Mouse (Mus musculus): ENCODE data around the gene Tacc3. TPM values are rescaled to one million over a fixed set of nuclear protein-coding genes. Genes with fewer than 3 reads are reported as not detected.
A peak's percentile ranks its signal among the peaks of the same experiment; 100 is the strongest.

Tacc3 gene
- polyA plus RNA-seq, 1 experiment from 2014 or later, result 265 TPM

DNA sequence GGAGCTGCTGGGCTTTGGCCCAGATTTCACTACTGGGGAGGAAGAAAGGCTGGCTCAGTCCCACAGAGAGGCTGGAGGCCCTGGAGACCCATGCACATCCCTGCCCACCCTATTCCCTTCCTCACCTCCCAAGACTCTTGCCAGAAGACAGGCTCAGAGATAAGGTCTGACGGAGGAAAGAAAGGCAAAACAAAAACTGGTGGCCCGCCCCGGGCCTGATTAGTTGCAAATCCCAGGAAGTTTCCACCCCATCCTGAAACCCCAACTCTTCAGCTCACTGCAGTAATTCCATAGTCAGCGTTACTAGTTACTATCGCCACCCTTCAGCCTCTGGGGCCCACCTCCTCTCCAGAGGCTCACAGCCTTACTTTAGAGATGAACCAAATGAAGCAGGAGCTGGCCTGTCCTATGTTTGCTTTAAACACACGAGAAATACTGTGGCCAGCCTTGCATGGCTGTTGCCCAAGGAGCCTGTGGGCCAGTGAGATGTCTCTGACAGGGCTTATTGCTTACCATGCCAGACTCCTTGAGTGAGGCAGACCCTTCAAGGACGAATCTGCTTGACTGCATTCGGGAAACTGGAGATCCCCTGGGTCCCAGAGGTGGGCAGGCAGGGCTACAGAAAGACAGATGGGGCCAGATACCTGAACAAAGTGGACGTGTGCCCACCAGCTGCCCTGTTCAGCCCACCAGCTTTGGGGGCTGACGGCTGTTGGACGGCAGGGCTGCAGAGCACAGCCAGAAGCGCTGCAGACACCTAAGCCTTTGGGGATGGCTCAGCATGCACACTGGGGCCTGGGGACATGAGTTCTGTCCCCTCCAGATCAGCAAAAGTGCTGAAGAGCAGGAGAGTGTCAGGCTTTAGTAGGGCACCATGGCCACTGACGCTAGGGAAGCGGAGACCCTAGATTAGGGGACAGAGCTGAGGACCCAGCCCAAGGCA lies 30.6 kb downstream of the Tacc3 start:
- ATAC-seq (ENCODE audit: low FRiP score), result no peak
- H3K27ac ChIP-seq, result peak overlapping the region; percentile 93
- no peaks in the 10 kb centered on the region for H3K9me3 ChIP-seq
- no peaks in the 10 kb centered on the region for H3K36me3 ChIP-seq (replicated peaks)
- peaks cover 62% of the 10 kb centered on the region for H3K4me1 ChIP-seq
- H3K4me2 ChIP-seq, result peak overlapping the region; percentile 42
- WGBS, result 44% methylated on average over 14 of the region's 14 CpGs
- peaks cover 75% of the 10 kb centered on the region for H3K27me3 ChIP-seq
- peak overlapping the region; percentile 45 for H3K9ac ChIP-seq
- H3K4me3 ChIP-seq (replicated peaks), result no peak overlapping the region

- Histone ChIP-seq H3K4me1 (peaks cover 61% of the 10 kb centered on the region), H3K36me3 (replicated peaks) (no peaks in the 10 kb centered on the region), H3K4me2 (peak overlapping the region; percentile 42), H3K27me3 (peaks cover 83% of the 10 kb centered on the region), H3K9me3 (no peaks in the 10 kb centered on the region), H3K9ac (peak overlapping the region; percentile 36), H3K27ac (peak overlapping the region; percentile 93), H3K4me3 (replicated peaks) (peak overlapping the region; percentile 11)
- ATAC-seq (ENCODE audit: low FRiP score), result peak; percentile 90
- 9% methylated on average over 20 of the region's 20 CpGs for WGBS
These were observed 31.4 kb downstream of the Tacc3 start for GRCm38 (mm10) chr5:33689221-33689844.

DNA sequence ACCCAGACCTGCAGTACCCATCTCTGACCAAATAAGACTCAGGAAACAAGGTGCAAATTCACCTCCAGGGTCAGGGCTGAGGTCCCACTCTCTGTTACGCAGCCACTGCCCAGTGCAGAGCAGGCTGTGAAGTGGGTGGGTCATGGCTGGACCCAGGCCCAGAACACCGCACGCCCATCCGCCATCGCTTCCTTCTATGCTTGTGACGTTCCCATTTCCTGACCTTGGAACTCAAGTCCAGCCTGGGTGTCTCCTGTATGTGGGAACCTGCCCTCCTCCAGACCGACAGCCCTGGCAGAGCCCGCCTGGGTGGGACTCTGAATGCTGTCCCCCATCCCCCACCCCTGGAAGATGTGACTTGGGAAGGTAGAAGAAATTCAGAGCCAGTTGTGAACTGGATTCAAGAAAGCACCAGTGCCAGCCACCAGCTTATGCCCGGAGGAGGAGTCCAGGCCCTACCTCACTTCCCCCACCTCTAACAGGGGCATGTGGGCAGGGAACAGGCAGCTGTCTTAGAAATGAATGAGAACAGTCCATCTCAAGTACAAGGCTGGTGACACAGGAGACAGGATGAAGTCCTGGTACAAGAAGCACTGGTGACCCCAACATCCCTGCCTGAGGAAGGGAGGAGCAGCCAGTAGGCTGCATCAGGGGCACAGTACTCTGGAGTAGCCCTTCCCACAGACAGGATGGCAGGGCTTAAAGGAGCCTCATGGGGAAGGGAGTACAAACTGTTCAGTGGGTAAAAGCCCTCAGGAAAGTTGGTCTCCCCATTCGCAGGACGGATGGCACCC lies 32.1 kb downstream of the Tacc3 start:
- no peak for ATAC-seq (ENCODE audit: low FRiP score)
- Histone ChIP-seq H3K4me2 (peak overlapping the region; percentile 42), H3K9me3 (no peaks in the 10 kb centered on the region), H3K27ac (peak overlapping the region; percentile 93), H3K27me3 (peaks cover 87% of the 10 kb centered on the region), H3K4me3 (replicated peaks) (0 out of 2 replicates have a peak overlapping the region, but pooled peaks have one; percentile 11), H3K36me3 (replicated peaks) (no peaks in the 10 kb centered on the region), H3K9ac (peak overlapping the region; percentile 36; the same call in 1 of the 2 replicates), H3K4me1 (peaks cover 67% of the 10 kb centered on the region)
- WGBS, result 66% methylated on average over 11 of the region's 11 CpGs

- Histone ChIP-seq H3K4me1 (peaks cover 90% of the 10 kb centered on the region), H3K36me3 (replicated peaks) (no peaks in the 10 kb centered on the region), H3K4me2 (peak overlapping the region; percentile 32), H3K4me3 (replicated peaks) (no peak overlapping the region), H3K27me3 (peaks cover 79% of the 10 kb centered on the region), H3K27ac (peak overlapping the region; percentile 84), H3K9me3 (no peaks in the 10 kb centered on the region), H3K9ac (peak overlapping the region; percentile 17)
- WGBS, result under 1% methylated on average over 24 of the region's 24 CpGs
- no peak for ATAC-seq (ENCODE audit: low FRiP score)
These were observed 34.5 kb downstream of the Tacc3 start for GRCm38 (mm10) chr5:33692393-33692792.

DNA sequence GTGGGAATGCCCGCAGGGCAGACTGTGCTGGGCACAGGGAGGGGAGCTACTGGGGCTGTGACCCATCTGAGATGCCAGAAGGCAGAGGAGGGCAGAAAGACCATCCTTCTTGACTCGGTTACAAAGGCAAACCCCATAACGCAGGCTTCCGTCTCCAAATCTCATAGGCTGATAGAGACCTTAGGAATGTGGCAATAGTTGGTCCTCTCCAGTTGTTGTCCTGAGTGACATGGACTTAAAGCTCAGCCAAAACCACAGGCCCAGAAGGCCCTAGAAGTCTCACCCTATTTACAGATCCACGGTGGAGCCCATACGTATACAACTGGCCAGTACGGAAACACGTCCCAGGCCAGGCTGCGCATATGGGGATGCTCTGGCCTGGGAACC lies 36.5 kb downstream of the Tacc3 start:
- Histone ChIP-seq H3K27ac (peak overlapping the region; percentile 96), H3K36me3 (replicated peaks) (no peaks in the 10 kb centered on the region), H3K27me3 (peaks cover 80% of the 10 kb centered on the region), H3K9ac (0 out of 2 replicates have a peak overlapping the region, but pooled peaks have one; percentile 51), H3K4me1 (peaks cover 92% of the 10 kb centered on the region), H3K9me3 (no peaks in the 10 kb centered on the region), H3K4me2 (peak overlapping the region; percentile 68), H3K4me3 (replicated peaks) (peak overlapping the region; percentile 46; the same call in 1 of the 2 replicates)
- 23% methylated on average over 9 of the region's 9 CpGs for WGBS
- no peak for ATAC-seq (ENCODE audit: low FRiP score)

- ATAC-seq (ENCODE audit: low FRiP score), result peak; percentile 85
- Histone ChIP-seq H3K4me1 (peaks cover 92% of the 10 kb centered on the region), H3K9ac (peak overlapping the region; percentile 51), H3K27me3 (peaks cover 81% of the 10 kb centered on the region), H3K4me3 (replicated peaks) (peak overlapping the region; percentile 46), H3K9me3 (no peaks in the 10 kb centered on the region), H3K27ac (peak overlapping the region; percentile 96), H3K36me3 (replicated peaks) (no peaks in the 10 kb centered on the region), H3K4me2 (peak overlapping the region; percentile 68)
- WGBS, result under 1% methylated on average over 70 of the region's 71 CpGs
These were observed 37.2 kb downstream of the Tacc3 start for GRCm38 (mm10) chr5:33694848-33695717.

DNA sequence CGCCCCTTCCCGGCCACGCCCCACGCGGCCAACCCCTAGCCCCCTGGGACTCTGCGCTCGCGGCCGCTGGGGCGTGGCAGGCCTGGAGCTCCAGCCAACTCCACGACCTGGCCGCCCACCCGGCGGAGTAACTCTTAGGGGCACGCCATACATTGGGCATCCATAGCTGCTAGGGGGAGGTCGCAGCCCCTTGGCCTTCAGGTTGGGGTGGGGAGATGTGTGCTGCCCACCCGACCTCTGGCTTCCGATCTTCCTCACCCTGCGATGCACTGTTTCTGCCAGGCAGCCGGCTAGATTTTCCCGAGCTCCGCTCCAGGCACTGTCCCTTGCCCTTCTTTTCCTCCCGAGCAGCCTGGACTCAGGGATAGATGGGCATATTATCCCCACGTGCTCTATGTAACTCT lies 37.8 kb downstream of the Tacc3 start:
- H3K27me3 ChIP-seq, result peaks cover 81% of the 10 kb centered on the region
- no peak for ATAC-seq (ENCODE audit: low FRiP score)
- peaks cover 92% of the 10 kb centered on the region for H3K4me1 ChIP-seq
- H3K9me3 ChIP-seq, result no peaks in the 10 kb centered on the region
- H3K4me2 ChIP-seq, result peak overlapping the region; percentile 68
- no peaks in the 10 kb centered on the region for H3K36me3 ChIP-seq (replicated peaks)
- peak overlapping the region; percentile 46 for H3K4me3 ChIP-seq (replicated peaks)
- H3K9ac ChIP-seq, result peak overlapping the region; percentile 51
- 1% methylated on average over 24 of the region's 24 CpGs for WGBS
- peak overlapping the region; percentile 96 for H3K27ac ChIP-seq

- no peak for ATAC-seq (ENCODE audit: low FRiP score)
- Histone ChIP-seq H3K27me3 (peaks cover 84% of the 10 kb centered on the region), H3K36me3 (replicated peaks) (no peaks in the 10 kb centered on the region), H3K4me2 (peak overlapping the region; percentile 68; the same call in 1 of the 2 replicates), H3K9me3 (no peaks in the 10 kb centered on the region), H3K27ac (peak overlapping the region; percentile 96), H3K9ac (peak overlapping the region; percentile 51; the same call in 1 of the 2 replicates), H3K4me1 (peaks cover 94% of the 10 kb centered on the region), H3K4me3 (replicated peaks) (no peak overlapping the region)
- WGBS, result 48% methylated on average over 5 of the region's 5 CpGs
These were observed 38.5 kb downstream of the Tacc3 start for GRCm38 (mm10) chr5:33696430-33696829.

- H3K27ac ChIP-seq, result peak overlapping the region; percentile 84
- peaks cover 84% of the 10 kb centered on the region for H3K27me3 ChIP-seq
- H3K36me3 ChIP-seq (replicated peaks), result no peaks in the 10 kb centered on the region
- WGBS, result 8% methylated on average over 1 of the region's 1 CpGs
- no peak overlapping the region for H3K4me3 ChIP-seq (replicated peaks)
- 0 out of 2 replicates have a peak overlapping the region, but pooled peaks have one; percentile 22 for H3K4me2 ChIP-seq
- 0 out of 2 replicates have a peak, but pooled peaks have one; percentile 0 for ATAC-seq (ENCODE audit: low FRiP score)
- no peak overlapping the region for H3K9ac ChIP-seq
- peaks cover 94% of the 10 kb centered on the region for H3K4me1 ChIP-seq
- H3K9me3 ChIP-seq, result no peaks in the 10 kb centered on the region
These were observed 39.6 kb downstream of the Tacc3 start for GRCm38 (mm10) chr5:33697534-33697933.

- peak; percentile 72 for ATAC-seq (ENCODE audit: low FRiP score)
- Histone ChIP-seq H3K4me3 (replicated peaks) (no peak overlapping the region), H3K27ac (peak overlapping the region; percentile 84), H3K4me1 (peaks cover 94% of the 10 kb centered on the region), H3K4me2 (peak overlapping the region; percentile 22; the same call in 1 of the 2 replicates), H3K27me3 (peaks cover 84% of the 10 kb centered on the region), H3K9me3 (no peaks in the 10 kb centered on the region), H3K9ac (no peak overlapping the region), H3K36me3 (replicated peaks) (no peaks in the 10 kb centered on the region)
- 6% methylated on average over 13 of the region's 13 CpGs for WGBS
These were observed 40.1 kb downstream of the Tacc3 start for GRCm38 (mm10) chr5:33697947-33698512.

- 0 out of 2 replicates have a peak overlapping the region, but pooled peaks have one; percentile 22 for H3K4me2 ChIP-seq
- 69% methylated on average over 5 of the region's 5 CpGs for WGBS
These were observed 40.7 kb downstream of the Tacc3 start for GRCm38 (mm10) chr5:33698669-33699068.

More at GRCm38 (mm10) chr5:33698669-33699068, 40.7 kb downstream of the Tacc3 start:
- Histone ChIP-seq H3K4me1 (peaks cover 95% of the 10 kb centered on the region), H3K4me3 (replicated peaks) (no peak overlapping the region), H3K27me3 (peaks cover 84% of the 10 kb centered on the region), H3K9me3 (no peaks in the 10 kb centered on the region), H3K27ac (peak overlapping the region; percentile 84), H3K9ac (no peak overlapping the region), H3K36me3 (replicated peaks) (no peaks in the 10 kb centered on the region)
- no peak for ATAC-seq (ENCODE audit: low FRiP score)

Data from forebrain, embryonic 12.5 days (tissue).